Mouse (Mus musculus) liver, embryonic 14.5 days (tissue): ENCODE data around the gene Cchcr1.

ENCODE experiments used
- CTCF ChIP-seq: IDR thresholded peaks from 2 replicates; pipeline ENCODE4 v1.5.1; 2016; ENCODE audit warnings: antibody characterized with exemption, low read depth, control low read depth
- EP300 ChIP-seq: IDR thresholded peaks from 2 replicates; pipeline ENCODE4 v1.6.1; 2016; ENCODE audit warnings: antibody characterized with exemption, low read depth

DNA sequence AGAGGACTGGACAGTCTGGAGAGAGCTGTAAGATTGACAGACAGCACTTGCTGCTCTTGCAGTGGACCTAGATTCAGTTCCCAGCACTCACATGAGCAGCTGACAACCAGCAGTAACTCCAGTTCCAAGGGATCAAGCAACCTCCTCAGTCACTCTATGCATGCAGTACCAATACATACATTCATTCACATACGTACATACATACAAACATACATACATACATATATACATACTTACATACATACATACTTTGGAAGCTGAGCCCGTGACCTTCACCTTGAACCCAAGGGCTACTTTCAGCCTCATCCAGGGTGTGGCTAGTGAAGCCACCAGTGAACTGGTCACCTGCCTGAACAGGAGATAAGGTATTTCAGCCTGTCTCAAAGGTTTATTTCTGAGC is 28.9 kb upstream of the Cchcr1 start:
- TF ChIP-seq CTCF (no peak), EP300 (no peak)
